ENCODE assay signal across 8 mouse cellular contexts in the genomic region with DNA sequence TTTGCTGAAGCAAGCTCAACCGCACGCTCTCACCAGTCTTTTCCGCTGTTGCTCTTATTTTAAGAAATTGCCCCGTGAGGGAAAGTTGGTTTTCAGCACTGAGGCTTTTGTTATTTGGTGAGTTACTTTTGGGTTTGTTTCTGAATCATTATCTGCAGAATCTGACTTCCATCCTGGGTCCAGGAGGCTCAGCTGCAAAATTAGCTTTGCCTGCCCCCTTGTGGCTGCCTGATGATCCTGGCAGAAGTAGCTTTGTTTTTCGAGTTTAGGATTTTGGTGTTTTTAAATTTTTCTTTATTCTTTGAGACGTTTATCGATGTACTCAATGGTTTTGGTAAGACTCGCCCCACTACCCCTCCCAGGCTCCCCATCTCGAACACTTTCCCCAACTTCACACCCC. TPM values are rescaled to one million over a fixed set of nuclear protein-coding genes. Genes with fewer than 3 reads are reported as not detected.
A peak's percentile ranks its signal among the peaks of the same experiment; 100 is the strongest.
DNase-seq lines count a peak whose midpoint lies in the region; ATAC-seq and TF ChIP-seq lines count a peak whose summit lies in the region.

No protein-coding gene starts in this region.

- H3K27me3 ChIP-seq in hindbrain, embryonic 14.5 days (ENCODE audit: control insufficient read depth, insufficient read depth, low read length) = no peaks in the 10 kb centered on the region
- no peaks in the 10 kb centered on the region for H3K27me3 ChIP-seq in hindbrain, embryonic 16.5 days (replicated peaks; ENCODE audit: control insufficient read depth, insufficient read depth, low read length)
- H3K27me3 ChIP-seq in cerebellum, adult 2 months (ENCODE audit: control insufficient read depth, insufficient read depth, low read length) = no peaks in the 10 kb centered on the region

- ATAC-seq in hindbrain, embryonic 14.5 days (ENCODE audit: low FRiP score) = no peak
- no peak for ATAC-seq in hindbrain, embryonic 16.5 days

- H3K27ac ChIP-seq in hindbrain, embryonic 14.5 days = no peak overlapping the region
- no peak overlapping the region for H3K27ac ChIP-seq in hindbrain, embryonic 16.5 days (ENCODE audit: low read depth, low read length)
- H3K27ac ChIP-seq in cerebellum, adult 2 months (ENCODE audit: insufficient read depth, low read length) = no peak overlapping the region

- intact Hi-C loops in left cerebral cortex, postnatal 4 days (cut with DNase I) = loop anchor here (10.0 kb wide), 1 partner anchor 1016 kb away; no protein-coding TSS in a partner anchor

- TF ChIP-seq POLR2A in cerebellum, adult 2 months (IDR thresholded peaks at IDR 0.05; ENCODE audit: borderline replicate concordance, insufficient read depth, low read length) = no peak

- H3K4me2 ChIP-seq in hindbrain, embryonic 14.5 days (replicated peaks) = no peak overlapping the region
- no peak overlapping the region for H3K4me2 ChIP-seq in hindbrain, embryonic 16.5 days (ENCODE audit: low read length)

- no peak overlapping the region for H3K9ac ChIP-seq in hindbrain, embryonic 14.5 days
- no peak overlapping the region for H3K9ac ChIP-seq in hindbrain, embryonic 16.5 days (ENCODE audit: low read depth, low read length)

- WGBS in hindbrain, embryonic 14.5 days = 69% methylated on average over 9 of the region's 9 CpGs
- WGBS in hindbrain, embryonic 16.5 days = 63% methylated on average over 9 of the region's 9 CpGs
- 49% methylated on average over 9 of the region's 9 CpGs for WGBS in cerebellum, adult 2 months

- no peaks in the 10 kb centered on the region for H3K36me3 ChIP-seq in hindbrain, embryonic 14.5 days (replicated peaks; ENCODE audit: control insufficient read depth, insufficient read depth)
- no peaks in the 10 kb centered on the region for H3K36me3 ChIP-seq in hindbrain, embryonic 16.5 days (ENCODE audit: control insufficient read depth, insufficient read depth, low read length)

- TF ChIP-seq CTCF in cerebellum, adult 2 months (IDR thresholded peaks at IDR 0.05; ENCODE audit: borderline replicate concordance, insufficient read depth, low read depth, low read length) = peak; percentile 80

- peak; percentile 82 for DNase-seq in hindbrain, embryonic 14.5 days (ENCODE audit: low spot score)
- peak; percentile 43 for DNase-seq in MN1 (ENCODE audit: low spot score)
- peak; percentile 47 to 60 for DNase-seq in cerebellum, adult 2 months
- peak; percentile 13 to 59 for DNase-seq in frontal cortex, postnatal 14 days (ENCODE audit: low spot score in 2 of 2)
- DNase-seq in left cerebral cortex, postnatal 4 days = peak; percentile 75
- peak; percentile 63 for DNase-seq in right cerebral cortex, adult 18-20 months
- no peak for DNase-seq in spleen, adult 18-20 months

- H3K4me1 ChIP-seq in hindbrain, embryonic 14.5 days (replicated peaks; ENCODE audit: control insufficient read depth, insufficient read depth, low read length) = no peaks in the 10 kb centered on the region
- H3K4me1 ChIP-seq in hindbrain, embryonic 16.5 days (ENCODE audit: control insufficient read depth, insufficient read depth, low read depth, low read length) = no peaks in the 10 kb centered on the region
- no peaks in the 10 kb centered on the region for H3K4me1 ChIP-seq in cerebellum, adult 2 months (ENCODE audit: control insufficient read depth, insufficient read depth, low read length)

- no peaks in the 10 kb centered on the region for H3K9me3 ChIP-seq in hindbrain, embryonic 14.5 days (ENCODE audit: control insufficient read depth, low read length)
- no peaks in the 10 kb centered on the region for H3K9me3 ChIP-seq in hindbrain, embryonic 16.5 days (ENCODE audit: control insufficient read depth, low read length)

- no peak overlapping the region for H3K4me3 ChIP-seq in hindbrain, embryonic 14.5 days (replicated peaks; ENCODE audit: low read length)
- no peak overlapping the region for H3K4me3 ChIP-seq in hindbrain, embryonic 16.5 days (ENCODE audit: low read length)
- no peak overlapping the region for H3K4me3 ChIP-seq in cerebellum, adult 2 months (replicated peaks; ENCODE audit: insufficient read depth, low read depth, low read length)

RNA-seq across cellular contexts. Expression of gene Oxgr1, which starts 18.9 kb away (rescaled TPM):
- not detected in 2 replicates for polyA plus RNA-seq in hindbrain, embryonic 14.5 days (2014; fragmentation: Nextera tagmentation; extraction: Ambion mirVana)
- polyA plus RNA-seq in hindbrain, embryonic 16.5 days (2015; fragmentation: Nextera tagmentation; extraction: Ambion mirVana) = 0.04 TPM in 1 of 2 replicates, not detected in the other
- polyA plus RNA-seq in cerebellum, adult 2 months (2012; rRNA removed) = 0.05 TPM in 2 replicates
- under 1 TPM in 1 of 2 experiments, not detected in 1; 0.14 TPM for total RNA-seq in left cerebral cortex, postnatal 4 days (2021)

Comparison
In these comparisons a context has a peak if more than half of its experiments do, and no peak if none do; other contexts are left out.
1. DNase-seq: peak in hindbrain, embryonic 14.5 days (single experiment), MN1 (single experiment), cerebellum, adult 2 months (2 of 2), frontal cortex, postnatal 14 days (2 of 2), left cerebral cortex, postnatal 4 days (single experiment) and right cerebral cortex, adult 18-20 months (single experiment); none in spleen, adult 18-20 months (0 of 2).